Mouse (Mus musculus) effector memory CD4-positive, alpha-beta T cell, adult 5 months (primary cell): ENCODE data around the gene Fuca2. TPM values are rescaled to one million over a fixed set of nuclear protein-coding genes. Genes with fewer than 3 reads are reported as not detected.

Experiments
- polyA plus RNA-seq: library from polyadenylated mRNA; unstranded; fragments of 100-300 nt; shearing (Covaris generic); gene quantifications from one replicate; pipeline ENCODE4 v1.2.1, GENCODE M21; 2017

Fuca2 gene
- 26.9 TPM for polyA plus RNA-seq

GRCm38 (mm10) chr10:13499331-13499730 lies at the start of gene Fuca2:
TSS of gene Fuca2 (plus strand) at chr10:13499540.

GRCm38 (mm10) chr10:13473833-13474567 lies 25.3 kb upstream of the Fuca2 start, which contains the start of gene Phactr2:
TSS of gene Phactr2 (minus strand) at chr10:13474412.

GRCm38 (mm10) chr10:13552646-13553497 lies 53.5 kb downstream of the Fuca2 start, which contains the start of the genes Adat2 and Pex3:
TSS of gene Adat2 (plus strand) at chr10:13552894.
TSS of gene Pex3 (minus strand) at chr10:13553142.

Other genes with a start within 250 kb of the Fuca2 start
- 8.2 TPM for gene Phactr2, start 25.1 kb upstream of the Fuca2 start, polyA plus RNA-seq
- 3.6 TPM for gene Adat2, start 53.4 kb downstream of the Fuca2 start, polyA plus RNA-seq
- 34.8 TPM for gene Pex3, start 53.6 kb downstream of the Fuca2 start, polyA plus RNA-seq